Mouse (Mus musculus): ENCODE measurements around the gene Slit3. TPM values are rescaled to one million over a fixed set of nuclear protein-coding genes. Genes with fewer than 3 reads are reported as not detected.

Gene Slit3
- total and polyA plus RNA-seq, 3 experiments = not detected

DNA sequence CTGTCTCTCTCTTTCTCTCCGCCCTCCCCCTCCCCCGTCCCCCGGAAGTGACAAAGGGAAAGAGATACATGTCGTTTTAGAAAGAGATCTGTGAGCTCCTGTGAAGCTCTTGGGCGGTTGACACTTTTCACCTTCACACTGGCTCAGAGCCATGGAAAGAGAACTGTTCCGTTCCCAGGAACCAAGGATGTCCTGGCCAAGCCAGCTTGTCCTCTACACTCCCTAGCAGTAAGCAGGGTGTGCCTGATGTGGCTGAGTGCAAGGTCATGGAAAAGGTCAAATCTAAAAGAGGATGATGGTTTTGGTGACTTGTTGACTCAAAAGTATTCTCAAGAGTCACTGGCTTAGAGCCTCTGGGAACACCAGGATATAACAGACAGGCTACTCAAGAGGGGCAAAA is 219.7 kb downstream of the Slit3 start:
- H3K4me1 ChIP-seq (ENCODE audit: control insufficient read depth in 1 of 2, insufficient read depth in 2 of 2, low read length in 2 of 2) = no peaks in the 10 kb centered on the region
- no peaks in the 10 kb centered on the region for H3K9me3 ChIP-seq (replicated peaks; ENCODE audit: insufficient read depth, low read length)
- DNase-seq (ENCODE audit: low read depth, low spot score) = no peak
- H3K79me2 ChIP-seq (ENCODE audit: control insufficient read depth, insufficient read depth, low read length, poor library complexity) = no peaks in the 10 kb centered on the region
- H3K4me3 ChIP-seq (ENCODE audit: control insufficient read depth in 1 of 2, insufficient read depth in 1 of 2, low read depth in 2 of 2, low read length in 2 of 2) = no peak overlapping the region
- no peak overlapping the region for H3K9ac ChIP-seq (ENCODE audit: control insufficient read depth, low read depth, low read length, poor library complexity, severe bottlenecking)
- no peak overlapping the region for H3K27ac ChIP-seq (ENCODE audit: control insufficient read depth, low read depth, low read length)
- H3K36me3 ChIP-seq (ENCODE audit: control insufficient read depth in 1 of 2, insufficient read depth in 2 of 2, low read length in 2 of 2) = no peaks in the 10 kb centered on the region
- no peaks in the 10 kb centered on the region for H3K27me3 ChIP-seq (ENCODE audit: control insufficient read depth in 1 of 2, insufficient read depth in 2 of 2, low read length in 2 of 2)
- TF ChIP-seq GATA1 (IDR thresholded peaks at IDR 0.05; ENCODE audit: low read depth, low read length) = no peak

DNA sequence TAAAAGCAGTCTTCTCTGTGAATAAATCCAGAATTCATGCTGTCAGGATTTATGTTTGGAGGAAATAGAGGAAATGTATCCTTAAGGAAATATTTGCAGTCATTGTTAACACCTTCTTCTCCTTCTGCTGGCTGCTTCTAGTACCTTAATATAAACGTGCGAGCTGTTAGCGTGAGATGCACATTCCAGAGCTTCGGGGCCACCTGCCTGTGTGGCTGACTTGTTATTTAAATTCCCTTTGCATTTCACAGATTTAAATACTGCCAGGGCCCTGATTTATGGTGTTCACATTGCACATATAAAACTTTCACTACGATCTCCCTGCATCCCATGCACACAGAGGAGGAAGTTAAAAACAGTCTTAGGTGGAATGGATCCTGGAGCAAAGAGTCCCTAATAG is 221.5 kb downstream of the Slit3 start:
- TF ChIP-seq RCOR1 (IDR thresholded peaks at IDR 0.05; ENCODE audit: low read depth, low read length) = no peak
- TF ChIP-seq EP300 (IDR thresholded peaks at IDR 0.05; ENCODE audit: low read depth in 1 of 2, low read length in 2 of 2) = no peak
- no peak for TF ChIP-seq NELFE (IDR thresholded peaks at IDR 0.05; ENCODE audit: low read depth, low read length)
- TF ChIP-seq TCF12 (IDR thresholded peaks at IDR 0.05; ENCODE audit: low read depth, low read length) = no peak
- no peak for TF ChIP-seq KAT2A (conservative IDR thresholded peaks at IDR 0.05; ENCODE audit: low read depth, low read length)
- TF ChIP-seq BHLHE40 (IDR thresholded peaks at IDR 0.05; ENCODE audit: borderline replicate concordance, low read depth, low read length) = no peak
- H3K27me3 ChIP-seq (ENCODE audit: control insufficient read depth in 1 of 2, insufficient read depth in 2 of 2, low read length in 2 of 2) = no peaks in the 10 kb centered on the region
- no peak overlapping the region for H3K9ac ChIP-seq (ENCODE audit: control insufficient read depth, low read depth, low read length, poor library complexity, severe bottlenecking)
- H3K4me1 ChIP-seq (ENCODE audit: control insufficient read depth in 1 of 2, insufficient read depth in 2 of 2, low read length in 2 of 2) = no peaks in the 10 kb centered on the region
- no peaks in the 10 kb centered on the region for H3K9me3 ChIP-seq (replicated peaks; ENCODE audit: insufficient read depth, low read length)
- no peak for DNase-seq (ENCODE audit: low read depth, low spot score)
- no peak overlapping the region for H3K27ac ChIP-seq (ENCODE audit: control insufficient read depth, low read depth, low read length)
- no peak overlapping the region for H3K4me3 ChIP-seq (ENCODE audit: control insufficient read depth in 1 of 2, insufficient read depth in 1 of 2, low read depth in 2 of 2, low read length in 2 of 2)
- no peaks in the 10 kb centered on the region for H3K79me2 ChIP-seq (ENCODE audit: control insufficient read depth, insufficient read depth, low read length, poor library complexity)
- H3K36me3 ChIP-seq (ENCODE audit: control insufficient read depth in 1 of 2, insufficient read depth in 2 of 2, low read length in 2 of 2) = no peaks in the 10 kb centered on the region

DNA sequence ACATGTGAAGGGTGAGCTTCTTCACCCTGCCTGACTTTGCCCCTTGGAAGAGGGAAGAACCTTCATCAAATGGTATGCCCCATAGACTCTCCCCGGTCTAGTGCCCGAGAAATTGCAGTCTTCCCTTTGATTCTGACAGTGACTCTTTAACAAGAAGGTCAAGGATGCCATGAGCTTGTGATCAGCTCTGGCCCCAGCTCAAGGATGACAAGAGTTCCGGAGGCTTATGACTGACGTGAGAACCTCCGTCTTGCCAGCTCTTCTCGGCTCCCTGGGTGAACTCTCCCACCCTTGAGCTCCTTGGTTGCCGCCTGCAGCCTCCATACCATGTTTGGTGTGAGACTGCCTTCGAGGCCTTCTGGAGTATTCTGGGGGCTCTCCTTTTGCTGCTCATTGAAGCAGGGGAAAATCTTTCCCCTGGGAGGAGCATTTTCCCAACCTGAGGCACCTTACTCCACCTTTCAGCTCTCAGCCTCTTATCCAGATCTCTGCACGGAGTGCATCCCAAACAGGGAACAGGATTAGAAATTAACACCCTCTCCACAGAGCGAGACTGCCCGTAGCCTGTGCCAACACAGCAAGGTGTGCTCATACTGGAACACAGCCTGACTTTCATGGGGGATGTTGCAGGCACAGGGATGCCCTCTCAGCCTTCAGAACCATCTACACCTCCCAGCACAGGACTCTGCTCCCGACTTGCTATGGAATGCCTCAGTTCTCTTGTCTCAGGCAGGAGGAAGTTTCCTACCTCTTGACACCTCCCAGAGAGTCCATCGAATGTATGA is 224.9 kb downstream of the Slit3 start:
- H3K27me3 ChIP-seq (ENCODE audit: control insufficient read depth in 1 of 2, insufficient read depth in 2 of 2, low read length in 2 of 2) = no peaks in the 10 kb centered on the region
- no peaks in the 10 kb centered on the region for H3K4me1 ChIP-seq (ENCODE audit: control insufficient read depth in 1 of 2, insufficient read depth in 2 of 2, low read length in 2 of 2)
- H3K4me3 ChIP-seq (ENCODE audit: control insufficient read depth in 1 of 2, insufficient read depth in 1 of 2, low read depth in 2 of 2, low read length in 2 of 2) = no peak overlapping the region
- TF ChIP-seq TCF12 (IDR thresholded peaks at IDR 0.05; ENCODE audit: low read depth, low read length) = no peak
- TF ChIP-seq JUND (IDR thresholded peaks at IDR 0.05; ENCODE audit: low read depth, low read length) = no peak
- no peak for TF ChIP-seq MEF2A (IDR thresholded peaks at IDR 0.05; ENCODE audit: extremely low read depth, insufficient replicate concordance, low read depth, low read length, poor library complexity, severe bottlenecking)
- no peak for TF ChIP-seq USF2 (IDR thresholded peaks at IDR 0.05; ENCODE audit: borderline replicate concordance in 1 of 2, insufficient read depth in 1 of 2, low read depth in 1 of 2, low read length in 2 of 2)
- TF ChIP-seq NRF1 (IDR thresholded peaks at IDR 0.05; ENCODE audit: insufficient read depth, low read depth, low read length, poor library complexity, severe bottlenecking) = no peak
- TF ChIP-seq ETS1 (IDR thresholded peaks at IDR 0.05; ENCODE audit: low read depth, low read length) = no peak
- no peak for TF ChIP-seq SIN3A (IDR thresholded peaks at IDR 0.05; ENCODE audit: low read length)
- TF ChIP-seq MXI1 (IDR thresholded peaks at IDR 0.05; ENCODE audit: low read depth, low read length) = no peak
- no peak for TF ChIP-seq BHLHE40 (IDR thresholded peaks at IDR 0.05; ENCODE audit: borderline replicate concordance, low read depth, low read length)
- TF ChIP-seq CHD1 (IDR thresholded peaks at IDR 0.05; ENCODE audit: low read depth, low read length) = no peak
- TF ChIP-seq RCOR1 (IDR thresholded peaks at IDR 0.05; ENCODE audit: low read depth, low read length) = no peak
- TF ChIP-seq GABPA (IDR thresholded peaks at IDR 0.05; ENCODE audit: low read depth, low read length) = no peak
- no peak for TF ChIP-seq CTCF (IDR thresholded peaks at IDR 0.05 in 2 of 3, conservative IDR thresholded peaks at IDR 0.05 in 1 of 3; ENCODE audit: control insufficient read depth in 1 of 3, insufficient read depth in 1 of 3, low read depth in 2 of 3, low read length in 3 of 3, poor library complexity in 1 of 3, severe bottlenecking in 1 of 3)
- no peak for DNase-seq (ENCODE audit: low read depth, low spot score)
- H3K27ac ChIP-seq (ENCODE audit: control insufficient read depth, low read depth, low read length) = no peak overlapping the region
- no peak overlapping the region for H3K9ac ChIP-seq (ENCODE audit: control insufficient read depth, low read depth, low read length, poor library complexity, severe bottlenecking)
- no peaks in the 10 kb centered on the region for H3K36me3 ChIP-seq (ENCODE audit: control insufficient read depth in 1 of 2, insufficient read depth in 2 of 2, low read length in 2 of 2)
- H3K79me2 ChIP-seq (ENCODE audit: control insufficient read depth, insufficient read depth, low read length, poor library complexity) = no peaks in the 10 kb centered on the region
- H3K9me3 ChIP-seq (replicated peaks; ENCODE audit: insufficient read depth, low read length) = no peaks in the 10 kb centered on the region

Data from MEL (cell line).